Mouse (Mus musculus): Measurements from ENCODE around the gene Rap1b. TPM values are rescaled to one million over a fixed set of nuclear protein-coding genes. Genes with fewer than 3 reads are reported as not detected.

Gene Rap1b
- polyA plus RNA-seq, 1 experiment from 2014 or later = 87.0 TPM

GRCm38 (mm10) chr10:117767286-117768140 lies 78.3 kb downstream of the Rap1b start:
- Histone ChIP-seq H3K27ac (ENCODE audit: low read length) (no peak overlapping the region), H3K4me1 (ENCODE audit: control insufficient read depth, low read depth, low read length) (no peaks in the 10 kb centered on the region), H3K27me3 (ENCODE audit: control insufficient read depth, insufficient read depth, low read depth, low read length) (no peaks in the 10 kb centered on the region), H3K36me3 (ENCODE audit: control insufficient read depth, insufficient read depth) (peaks cover 45% of the 10 kb centered on the region), H3K9me3 (replicated peaks; ENCODE audit: control insufficient read depth, low read length) (no peaks in the 10 kb centered on the region), H3K9ac (ENCODE audit: low read depth, low read length) (no peak overlapping the region), H3K4me3 (ENCODE audit: low read depth, low read length) (no peak overlapping the region), H3K4me2 (ENCODE audit: low read depth, low read length) (no peak overlapping the region)
- no peak for ATAC-seq (ENCODE audit: low read depth)
- 86% methylated on average over 10 of the region's 10 CpGs for WGBS (ENCODE audit: insufficient replicate concordance)

- Histone ChIP-seq H3K27me3 (ENCODE audit: control insufficient read depth, insufficient read depth, low read depth, low read length) (no peaks in the 10 kb centered on the region), H3K36me3 (ENCODE audit: control insufficient read depth, insufficient read depth) (peaks cover 42% of the 10 kb centered on the region), H3K4me1 (ENCODE audit: control insufficient read depth, low read depth, low read length) (no peaks in the 10 kb centered on the region), H3K27ac (ENCODE audit: low read length) (no peak overlapping the region), H3K9me3 (replicated peaks; ENCODE audit: control insufficient read depth, low read length) (no peaks in the 10 kb centered on the region), H3K9ac (ENCODE audit: low read depth, low read length) (no peak overlapping the region), H3K4me3 (ENCODE audit: low read depth, low read length) (no peak overlapping the region), H3K4me2 (ENCODE audit: low read depth, low read length) (no peak overlapping the region)
- WGBS (ENCODE audit: insufficient replicate concordance) = 90% methylated on average over 5 of the region's 5 CpGs
- ATAC-seq (ENCODE audit: low read depth) = no peak
Observed at GRCm38 (mm10) chr10:117766896-117767160, 79.0 kb downstream of the Rap1b start.

- no peak overlapping the region for H3K27ac ChIP-seq (ENCODE audit: low read length)
- no peak for ATAC-seq (ENCODE audit: low read depth)
- H3K9ac ChIP-seq (ENCODE audit: low read depth, low read length) = no peak overlapping the region
- 84% methylated on average over 16 of the region's 16 CpGs for WGBS (ENCODE audit: insufficient replicate concordance)
- H3K27me3 ChIP-seq (ENCODE audit: control insufficient read depth, insufficient read depth, low read depth, low read length) = no peaks in the 10 kb centered on the region
- H3K9me3 ChIP-seq (replicated peaks; ENCODE audit: control insufficient read depth, low read length) = no peaks in the 10 kb centered on the region
- peaks cover 41% of the 10 kb centered on the region for H3K36me3 ChIP-seq (ENCODE audit: control insufficient read depth, insufficient read depth)
- H3K4me1 ChIP-seq (ENCODE audit: control insufficient read depth, low read depth, low read length) = no peaks in the 10 kb centered on the region
- no peak overlapping the region for H3K4me3 ChIP-seq (ENCODE audit: low read depth, low read length)
- H3K4me2 ChIP-seq (ENCODE audit: low read depth, low read length) = no peak overlapping the region
Observed at GRCm38 (mm10) chr10:117766111-117766895, 79.5 kb downstream of the Rap1b start.

GRCm38 (mm10) chr10:117765116-117765894 lies 80.5 kb downstream of the Rap1b start:
- no peak overlapping the region for H3K4me3 ChIP-seq (ENCODE audit: low read depth, low read length)
- H3K9me3 ChIP-seq (replicated peaks; ENCODE audit: control insufficient read depth, low read length) = no peaks in the 10 kb centered on the region
- no peak for ATAC-seq (ENCODE audit: low read depth)
- no peak overlapping the region for H3K27ac ChIP-seq (ENCODE audit: low read length)
- WGBS (ENCODE audit: insufficient replicate concordance) = 88% methylated on average over 11 of the region's 11 CpGs
- no peak overlapping the region for H3K4me2 ChIP-seq (ENCODE audit: low read depth, low read length)
- peaks cover 49% of the 10 kb centered on the region for H3K36me3 ChIP-seq (ENCODE audit: control insufficient read depth, insufficient read depth)
- H3K4me1 ChIP-seq (ENCODE audit: control insufficient read depth, low read depth, low read length) = no peaks in the 10 kb centered on the region
- no peaks in the 10 kb centered on the region for H3K27me3 ChIP-seq (ENCODE audit: control insufficient read depth, insufficient read depth, low read depth, low read length)
- H3K9ac ChIP-seq (ENCODE audit: low read depth, low read length) = no peak overlapping the region

GRCm38 (mm10) chr10:117764598-117764997 lies 81.2 kb downstream of the Rap1b start:
- Histone ChIP-seq H3K27ac (ENCODE audit: low read length) (no peak overlapping the region), H3K27me3 (ENCODE audit: control insufficient read depth, insufficient read depth, low read depth, low read length) (no peaks in the 10 kb centered on the region), H3K36me3 (ENCODE audit: control insufficient read depth, insufficient read depth) (peaks cover 47% of the 10 kb centered on the region), H3K4me3 (ENCODE audit: low read depth, low read length) (no peak overlapping the region), H3K4me1 (ENCODE audit: control insufficient read depth, low read depth, low read length) (no peaks in the 10 kb centered on the region), H3K9ac (ENCODE audit: low read depth, low read length) (no peak overlapping the region), H3K4me2 (ENCODE audit: low read depth, low read length) (no peak overlapping the region), H3K9me3 (replicated peaks; ENCODE audit: control insufficient read depth, low read length) (no peaks in the 10 kb centered on the region)
- no peak for ATAC-seq (ENCODE audit: low read depth)
- 77% methylated on average over 6 of the region's 6 CpGs for WGBS (ENCODE audit: insufficient replicate concordance)

Other genes with a start within 250 kb of the Rap1b start
- gene Cpm, start 216.5 kb downstream of the Rap1b start, polyA plus RNA-seq (2015; fragmentation: Nextera tagmentation; extraction: Ambion mirVana) = 47.0 and 61.6 TPM in 2 replicates
- gene Mdm2, start 135.3 kb downstream of the Rap1b start, polyA plus RNA-seq (2015; fragmentation: Nextera tagmentation; extraction: Ambion mirVana) = 20.3 and 20.7 TPM in 2 replicates
- gene Slc35e3, start 99.7 kb downstream of the Rap1b start, polyA plus RNA-seq (2015; fragmentation: Nextera tagmentation; extraction: Ambion mirVana) = 2.3 and 2.5 TPM in 2 replicates
- gene Nup107, start 53.3 kb downstream of the Rap1b start, polyA plus RNA-seq (2015; fragmentation: Nextera tagmentation; extraction: Ambion mirVana) = 30.0 and 30.3 TPM in 2 replicates

Data from liver, embryonic 16.5 days (tissue).